Mouse (Mus musculus): Measurements from ENCODE around the gene Dusp27. TPM values are rescaled to one million over a fixed set of nuclear protein-coding genes. Genes with fewer than 3 reads are reported as not detected.

Gene Dusp27
- polyA plus RNA-seq, 1 experiment from 2014 or later: 0.31 TPM

GRCm38 (mm10) chr1:166139620-166140184 is 12.0 kb upstream of the Dusp27 start:
- ATAC-seq: no peak
- H3K36me3 ChIP-seq: no peaks in the 10 kb centered on the region
- peaks cover 13% of the 10 kb centered on the region for H3K4me1 ChIP-seq
- no peak overlapping the region for H3K4me3 ChIP-seq
- no peak overlapping the region for H3K4me2 ChIP-seq
- no peaks in the 10 kb centered on the region for H3K9me3 ChIP-seq (replicated peaks)
- H3K27me3 ChIP-seq (replicated peaks): 0 out of 2 replicates have a peak, but pooled peaks cover 12% of the 10 kb centered on the region
- H3K9ac ChIP-seq: no peak overlapping the region
- no peak overlapping the region for H3K27ac ChIP-seq
- WGBS (ENCODE audit: insufficient replicate concordance): 63% methylated on average over 4 of the region's 4 CpGs

- no peak for ATAC-seq
Measured at GRCm38 (mm10) chr1:166139113-166139512, 11.4 kb upstream of the Dusp27 start.

GRCm38 (mm10) chr1:166138136-166138535 is 10.4 kb upstream of the Dusp27 start:
- Histone ChIP-seq H3K4me2 (peak overlapping the region; percentile 14), H3K4me3 (no peak overlapping the region), H3K36me3 (no peaks in the 10 kb centered on the region), H3K9me3 (replicated peaks) (no peaks in the 10 kb centered on the region), H3K4me1 (peaks cover 13% of the 10 kb centered on the region), H3K27ac (no peak overlapping the region), H3K27me3 (replicated peaks) (0 out of 2 replicates have a peak, but pooled peaks cover 12% of the 10 kb centered on the region), H3K9ac (no peak overlapping the region)
- WGBS (ENCODE audit: insufficient replicate concordance): 22% methylated on average over 13 of the region's 13 CpGs
- ATAC-seq: 0 out of 2 replicates have a peak, but pooled peaks have one; percentile 11

More at GRCm38 (mm10) chr1:166139113-166139512, 11.4 kb upstream of the Dusp27 start:
- Histone ChIP-seq H3K27ac (no peak overlapping the region), H3K4me3 (no peak overlapping the region), H3K27me3 (replicated peaks) (0 out of 2 replicates have a peak, but pooled peaks cover 12% of the 10 kb centered on the region), H3K9me3 (replicated peaks) (no peaks in the 10 kb centered on the region), H3K4me1 (peaks cover 13% of the 10 kb centered on the region), H3K36me3 (no peaks in the 10 kb centered on the region), H3K4me2 (no peak overlapping the region), H3K9ac (no peak overlapping the region)
- 83% methylated on average over 3 of the region's 3 CpGs for WGBS (ENCODE audit: insufficient replicate concordance)

GRCm38 (mm10) chr1:166137244-166137938 is 9.7 kb upstream of the Dusp27 start:
- no peak overlapping the region for H3K4me3 ChIP-seq
- peaks cover 14% of the 10 kb centered on the region for H3K4me1 ChIP-seq
- 54% methylated on average over 7 of the region's 7 CpGs for WGBS (ENCODE audit: insufficient replicate concordance)
- H3K36me3 ChIP-seq: no peaks in the 10 kb centered on the region
- no peaks in the 10 kb centered on the region for H3K9me3 ChIP-seq (replicated peaks)
- ATAC-seq: 0 out of 2 replicates have a peak, but pooled peaks have one; percentile 43
- H3K27ac ChIP-seq: no peak overlapping the region
- no peak overlapping the region for H3K4me2 ChIP-seq
- H3K27me3 ChIP-seq (replicated peaks): 0 out of 2 replicates have a peak, but pooled peaks cover 12% of the 10 kb centered on the region
- no peak overlapping the region for H3K9ac ChIP-seq

- Histone ChIP-seq H3K4me2 (no peak overlapping the region), H3K36me3 (no peaks in the 10 kb centered on the region), H3K9me3 (replicated peaks) (no peaks in the 10 kb centered on the region), H3K27ac (no peak overlapping the region), H3K4me1 (peaks cover 24% of the 10 kb centered on the region), H3K4me3 (no peak overlapping the region), H3K27me3 (replicated peaks) (0 out of 2 replicates have a peak, but pooled peaks cover 12% of the 10 kb centered on the region), H3K9ac (no peak overlapping the region)
- ATAC-seq: no peak
- 50% methylated on average over 5 of the region's 5 CpGs for WGBS (ENCODE audit: insufficient replicate concordance)
Measured at GRCm38 (mm10) chr1:166135091-166135740, 7.5 kb upstream of the Dusp27 start.

GRCm38 (mm10) chr1:166132367-166132766 is 4.6 kb upstream of the Dusp27 start:
- 27% methylated on average over 4 of the region's 4 CpGs for WGBS (ENCODE audit: insufficient replicate concordance)
- ATAC-seq: no peak
- Histone ChIP-seq H3K4me1 (peaks cover 21% of the 10 kb centered on the region), H3K9ac (no peak overlapping the region), H3K27ac (no peak overlapping the region), H3K36me3 (no peaks in the 10 kb centered on the region), H3K4me3 (no peak overlapping the region), H3K9me3 (replicated peaks) (no peaks in the 10 kb centered on the region), H3K4me2 (no peak overlapping the region), H3K27me3 (replicated peaks) (0 out of 2 replicates have a peak, but pooled peaks cover 10% of the 10 kb centered on the region)

- H3K4me1 ChIP-seq: peaks cover 26% of the 10 kb centered on the region
- no peaks in the 10 kb centered on the region for H3K27me3 ChIP-seq (replicated peaks)
- H3K9ac ChIP-seq: no peak within 1 kb of the TSS
- no peak within 1 kb of the TSS for H3K27ac ChIP-seq
- H3K4me3 ChIP-seq: no peak within 1 kb of the TSS
- H3K36me3 ChIP-seq: no peaks in the 10 kb centered on the region
- ATAC-seq: no peak
- H3K4me2 ChIP-seq: no peak within 1 kb of the TSS
- WGBS (ENCODE audit: insufficient replicate concordance): 63% methylated on average over 5 of the region's 5 CpGs
- H3K9me3 ChIP-seq (replicated peaks): no peaks in the 10 kb centered on the region
Measured at GRCm38 (mm10) chr1:166130224-166130860, 2.6 kb upstream of the Dusp27 start, which contains the start of gene Gpa33. Gene Gpa33, plus strand, starts transcription at chr1:166130238.

GRCm38 (mm10) chr1:166128551-166128950 is 829 bp upstream of the Dusp27 start:
- no peaks in the 10 kb centered on the region for H3K36me3 ChIP-seq
- no peak overlapping the region for H3K27ac ChIP-seq
- 74% methylated on average over 5 of the region's 5 CpGs for WGBS (ENCODE audit: insufficient replicate concordance)
- no peak overlapping the region for H3K4me3 ChIP-seq
- H3K9ac ChIP-seq: no peak overlapping the region
- H3K4me1 ChIP-seq: peaks cover 36% of the 10 kb centered on the region
- no peak overlapping the region for H3K4me2 ChIP-seq
- H3K27me3 ChIP-seq (replicated peaks): no peaks in the 10 kb centered on the region
- no peaks in the 10 kb centered on the region for H3K9me3 ChIP-seq (replicated peaks)
- ATAC-seq: no peak

GRCm38 (mm10) chr1:166126795-166127194 is 927 bp downstream of the Dusp27 start:
- H3K9ac ChIP-seq: no peak overlapping the region
- H3K4me2 ChIP-seq: no peak overlapping the region
- 47% methylated on average over 9 of the region's 9 CpGs for WGBS (ENCODE audit: insufficient replicate concordance)
- H3K27me3 ChIP-seq (replicated peaks): no peaks in the 10 kb centered on the region
- H3K27ac ChIP-seq: no peak overlapping the region
- H3K4me1 ChIP-seq: peaks cover 29% of the 10 kb centered on the region
- no peaks in the 10 kb centered on the region for H3K9me3 ChIP-seq (replicated peaks)
- no peaks in the 10 kb centered on the region for H3K36me3 ChIP-seq
- H3K4me3 ChIP-seq: no peak overlapping the region
- no peak for ATAC-seq

- no peaks in the 10 kb centered on the region for H3K27me3 ChIP-seq (replicated peaks)
- no peak overlapping the region for H3K9ac ChIP-seq
- no peaks in the 10 kb centered on the region for H3K9me3 ChIP-seq (replicated peaks)
- H3K36me3 ChIP-seq: no peaks in the 10 kb centered on the region
- H3K4me2 ChIP-seq: no peak overlapping the region
- no peak overlapping the region for H3K4me3 ChIP-seq
- 70% methylated on average over 6 of the region's 6 CpGs for WGBS (ENCODE audit: insufficient replicate concordance)
- peaks cover 25% of the 10 kb centered on the region for H3K4me1 ChIP-seq
- ATAC-seq: no peak
- no peak overlapping the region for H3K27ac ChIP-seq
Measured at GRCm38 (mm10) chr1:166126290-166126689, 1.4 kb downstream of the Dusp27 start.

GRCm38 (mm10) chr1:166124932-166125593 is 2.7 kb downstream of the Dusp27 start:
- Histone ChIP-seq H3K9ac (no peak overlapping the region), H3K27me3 (replicated peaks) (no peaks in the 10 kb centered on the region), H3K4me2 (no peak overlapping the region), H3K4me1 (peaks cover 25% of the 10 kb centered on the region), H3K27ac (no peak overlapping the region), H3K9me3 (replicated peaks) (no peaks in the 10 kb centered on the region), H3K36me3 (no peaks in the 10 kb centered on the region), H3K4me3 (no peak overlapping the region)
- peak; percentile 86 for ATAC-seq
- 29% methylated on average over 8 of the region's 8 CpGs for WGBS (ENCODE audit: insufficient replicate concordance)
